Mouse (Mus musculus) brain, embryonic 18.5 days (tissue): ENCODE measurements at regions not wholly inside any gene's neighbourhood (a gene's known extent, or its start where the extent isn't known, plus 50 kb on each side); places are given as distances from the start of the nearest gene placed in this dataset.
A peak's percentile ranks its signal among the peaks of the same experiment; 100 is the strongest.
"Not testable (repeated sequence)": the region's sequence is repeated elsewhere in the genome, so short reads cannot be mapped to it uniquely, and the experiment has no call there.

Source experiments
- DNase-seq: peaks from one replicate; pipeline ENCODE4 v3.0.0-alpha.2; 2012; ENCODE audit warnings: low read depth, low spot score

GRCm38 (mm10) chr13:7007091-7007490 lies 358.5 kb upstream of the Pfkp start:
- DNase-seq = no peak

GRCm38 (mm10) chr13:6998508-6999278 lies 350.1 kb upstream of the Pfkp start:
- peak; percentile 18 for DNase-seq

GRCm38 (mm10) chr13:6998094-6998493 lies 349.5 kb upstream of the Pfkp start:
- no peak for DNase-seq

GRCm38 (mm10) chr13:6992323-6992994 lies 343.9 kb upstream of the Pfkp start:
- no peak for DNase-seq

GRCm38 (mm10) chr13:6991714-6992113 lies 343.1 kb upstream of the Pfkp start:
- DNase-seq = no peak

GRCm38 (mm10) chr13:6985012-6985996 lies 336.7 kb upstream of the Pfkp start:
- no peak for DNase-seq

- no peak for DNase-seq
These were observed 307.1 kb upstream of the Pfkp start for GRCm38 (mm10) chr13:6955713-6956112.

- DNase-seq = no peak
These were observed 275.6 kb upstream of the Pfkp start for GRCm38 (mm10) chr13:6924136-6924535.

GRCm38 (mm10) chr13:6922357-6922721 lies 273.8 kb upstream of the Pfkp start:
- DNase-seq = no peak

GRCm38 (mm10) chr13:6921691-6922356 lies 273.2 kb upstream of the Pfkp start:
- DNase-seq = no peak

GRCm38 (mm10) chr13:6906000-6906399 lies 257.4 kb upstream of the Pfkp start:
- no peak for DNase-seq

- DNase-seq = no peak
These were observed 253.1 kb upstream of the Pfkp start for GRCm38 (mm10) chr13:6901682-6902081.

- no peak for DNase-seq
These were observed 249.1 kb upstream of the Pfkp start for GRCm38 (mm10) chr13:6897666-6898065.

- no peak for DNase-seq
These were observed 243.0 kb upstream of the Pfkp start for GRCm38 (mm10) chr13:6891458-6892076.

GRCm38 (mm10) chr13:6889446-6889845 lies 240.9 kb upstream of the Pfkp start:
- DNase-seq = not testable (repeated sequence)

- no peak for DNase-seq
These were observed 239.8 kb upstream of the Pfkp start for GRCm38 (mm10) chr13:6888381-6888780.

- no peak for DNase-seq
These were observed 228.7 kb upstream of the Pfkp start for GRCm38 (mm10) chr13:6877018-6877901.

GRCm38 (mm10) chr13:6862186-6862585 lies 213.6 kb upstream of the Pfkp start:
- DNase-seq = no peak

GRCm38 (mm10) chr13:6859551-6859950 lies 211.0 kb upstream of the Pfkp start:
- no peak for DNase-seq
